Mouse (Mus musculus) naive thymus-derived CD4-positive, alpha-beta T cell, adult 2 months (primary cell): ENCODE data around the gene Fap.

Source experiments
- DNase-seq: peaks from one replicate; pipeline ENCODE4 v3.0.0-alpha.2; 2011; ENCODE audit warnings: low read depth

The Fap gene

GRCm38 (mm10) chr2:62526399-62526798 lies 47.5 kb downstream of the Fap start:
- DNase-seq: no peak

DNA sequence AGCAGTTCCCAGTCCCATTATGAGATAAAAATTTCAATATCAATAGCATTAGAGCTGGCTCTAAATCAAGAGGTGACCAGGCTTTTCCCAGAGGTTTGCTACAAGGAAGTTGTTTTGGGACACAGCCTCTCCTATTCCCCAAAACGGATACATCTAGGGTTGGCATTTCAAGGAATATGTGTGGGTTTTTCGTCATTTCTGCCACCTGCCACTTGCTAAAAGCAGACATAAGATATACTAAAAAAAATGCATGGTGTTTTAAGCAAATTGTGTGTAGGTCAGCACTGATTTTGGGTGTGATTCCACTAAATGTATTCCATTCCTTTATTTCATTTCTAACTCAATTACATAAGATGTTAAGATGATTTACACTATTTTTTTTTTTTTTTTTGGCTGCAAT lies 56.1 kb downstream of the Fap start:
- no peak for DNase-seq

- DNase-seq: no peak
These were observed 59.4 kb downstream of the Fap start for GRCm38 (mm10) chr2:62514477-62514876.

DNA sequence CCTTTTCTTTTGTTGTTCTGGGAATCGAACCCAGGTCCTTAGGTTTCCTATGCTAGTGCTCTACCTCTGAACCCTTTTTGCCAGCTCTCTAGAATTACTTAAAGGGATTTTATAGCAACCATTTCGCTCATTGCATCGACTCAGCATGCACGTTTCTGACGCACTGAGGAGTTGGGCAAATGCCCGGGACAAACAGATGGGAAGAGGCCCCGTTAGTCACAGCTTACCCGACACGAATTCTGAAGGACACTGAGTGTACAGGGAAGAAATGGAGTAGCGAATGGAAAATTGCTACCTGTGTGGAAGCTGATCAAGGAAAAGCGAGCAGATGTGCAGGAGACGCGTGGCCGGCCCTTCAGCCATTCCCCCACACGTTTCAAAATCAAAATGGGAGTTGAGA lies 60.4 kb downstream of the Fap start:
- no peak for DNase-seq

- DNase-seq: no peak
These were observed 66.7 kb downstream of the Fap start for GRCm38 (mm10) chr2:62507130-62507529.

DNA sequence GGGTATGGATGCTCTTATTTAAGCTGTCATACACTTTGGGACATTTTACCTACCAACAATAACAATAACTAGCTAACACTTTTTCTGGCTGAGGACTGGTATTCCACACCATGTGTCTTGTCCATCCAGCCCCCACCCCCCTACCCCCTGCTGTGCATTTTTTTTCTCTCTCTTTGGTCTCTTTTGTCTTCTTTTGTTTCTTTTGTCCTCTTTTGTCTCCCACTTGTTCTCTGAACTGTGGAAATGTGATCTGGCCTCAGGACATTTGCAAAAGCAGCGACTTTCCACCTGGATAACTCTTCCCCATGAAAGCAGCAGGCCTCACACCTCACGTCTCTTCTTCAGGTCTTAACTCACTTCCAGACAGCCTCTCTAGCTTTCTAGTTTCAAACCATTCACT lies 67.4 kb downstream of the Fap start:
- no peak for DNase-seq

DNA sequence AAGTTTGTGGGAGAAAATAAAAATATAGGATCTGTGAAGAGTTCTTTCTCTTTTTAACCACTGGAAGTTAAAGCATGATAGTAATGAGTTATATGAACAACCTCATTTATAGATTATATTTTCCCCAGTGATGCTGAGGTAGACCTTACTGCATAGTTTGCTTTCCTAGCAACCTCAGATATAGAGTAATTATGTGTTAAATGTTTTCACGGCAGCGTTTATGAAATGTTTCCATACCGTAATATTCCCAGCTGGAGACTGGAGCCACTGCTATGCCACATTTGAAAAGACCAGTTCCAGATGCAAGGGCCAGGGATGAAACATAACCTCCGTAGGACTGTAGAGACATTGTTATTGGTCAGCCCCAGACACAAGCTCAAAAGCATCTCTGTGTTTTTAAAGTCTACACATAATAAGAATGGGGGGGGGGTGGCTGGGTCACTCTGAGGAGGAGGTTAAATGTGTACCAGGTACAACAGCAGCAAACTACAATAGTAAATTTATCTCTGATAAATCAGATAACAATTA lies 69.5 kb downstream of the Fap start:
- DNase-seq: no peak

DNA sequence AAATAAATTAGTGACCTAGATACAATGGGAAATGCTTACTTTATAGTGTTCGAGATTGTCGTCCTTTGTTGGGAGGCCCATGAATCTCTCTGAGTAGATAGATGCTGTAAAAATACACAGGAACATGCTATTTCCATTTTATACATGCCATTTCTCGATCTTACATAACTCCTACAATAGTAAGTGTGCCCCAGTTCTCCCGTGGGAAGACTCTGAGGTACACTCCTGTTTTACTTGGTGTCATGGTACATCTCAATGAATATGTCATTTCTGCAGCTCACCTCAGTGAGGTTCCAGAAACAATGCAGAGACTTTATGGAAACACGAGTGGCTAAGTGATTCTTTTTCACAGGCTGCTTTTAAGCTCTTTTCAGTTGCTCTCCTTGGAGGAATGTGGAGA lies 70.5 kb downstream of the Fap start:
- no peak for DNase-seq

- DNase-seq: no peak
These were observed 71.4 kb downstream of the Fap start for GRCm38 (mm10) chr2:62502516-62502915.

DNA sequence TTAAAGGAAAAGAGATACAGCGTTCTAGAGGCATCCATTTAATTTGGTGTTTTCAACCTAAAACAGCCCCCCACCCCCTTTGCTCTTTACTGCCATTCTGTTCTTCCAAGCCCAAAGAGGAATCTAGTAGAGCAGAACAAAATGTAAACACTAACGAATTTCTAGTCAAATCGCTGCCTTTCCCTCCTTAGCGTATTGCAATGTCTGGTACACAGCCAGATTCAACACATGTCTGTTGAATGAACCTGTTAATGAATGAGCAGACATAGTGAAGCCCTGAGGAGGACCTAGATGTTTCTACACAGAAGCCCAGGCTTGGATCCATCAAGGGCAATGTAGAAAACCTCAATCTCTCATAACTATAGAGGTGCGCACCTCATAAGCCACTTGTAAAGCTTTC lies 75.1 kb downstream of the Fap start:
- DNase-seq: no peak

DNA sequence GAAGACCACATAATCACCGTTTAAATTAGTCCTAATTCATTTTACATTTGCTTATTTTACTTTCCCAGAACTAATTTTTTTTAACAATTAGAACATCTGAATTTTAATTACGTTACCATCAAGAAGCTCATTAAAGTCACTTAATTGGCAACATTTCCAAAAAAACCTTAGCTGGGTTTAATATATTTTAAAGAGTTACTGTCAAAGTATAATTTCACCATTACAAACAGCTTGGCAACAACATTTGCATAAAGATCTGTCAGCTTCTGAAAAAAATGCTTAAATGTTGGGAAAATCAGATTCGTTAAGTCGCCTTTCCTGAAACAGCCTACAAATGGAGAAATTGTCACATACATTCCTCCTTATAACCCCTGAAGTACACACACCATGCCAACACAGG lies 75.8 kb downstream of the Fap start:
- DNase-seq: no peak

GRCm38 (mm10) chr2:62497333-62498002 lies 76.4 kb downstream of the Fap start:
- DNase-seq: no peak

GRCm38 (mm10) chr2:62495407-62495806 lies 78.5 kb downstream of the Fap start:
- no peak for DNase-seq

DNA sequence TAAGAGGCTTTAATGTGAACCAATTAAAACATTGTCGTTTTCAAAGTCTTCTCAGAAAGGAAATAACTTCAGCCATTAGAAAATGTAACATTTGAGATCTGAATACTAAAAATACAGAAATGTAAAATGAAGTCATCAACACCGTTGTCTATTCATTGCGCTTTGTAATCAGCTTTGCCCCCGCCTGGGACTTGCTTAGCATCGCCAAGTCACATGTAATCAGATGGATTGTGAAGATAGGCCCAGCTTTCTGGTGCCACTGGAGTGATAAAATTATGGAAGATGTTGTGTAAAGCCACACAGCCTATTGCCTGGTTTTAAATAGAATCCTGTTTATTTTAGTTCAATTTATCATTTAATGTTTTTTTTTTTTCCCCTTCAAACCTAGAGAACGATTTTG lies 84.0 kb downstream of the Fap start:
- no peak for DNase-seq

- DNase-seq: no peak
These were observed 89.0 kb downstream of the Fap start for GRCm38 (mm10) chr2:62484906-62485305.

GRCm38 (mm10) chr2:62483550-62483949 lies 90.3 kb downstream of the Fap start, which contains the start of gene Gcg:
Gene Gcg (minus strand): TSS chr2:62483650.
- DNase-seq: no peak

DNA sequence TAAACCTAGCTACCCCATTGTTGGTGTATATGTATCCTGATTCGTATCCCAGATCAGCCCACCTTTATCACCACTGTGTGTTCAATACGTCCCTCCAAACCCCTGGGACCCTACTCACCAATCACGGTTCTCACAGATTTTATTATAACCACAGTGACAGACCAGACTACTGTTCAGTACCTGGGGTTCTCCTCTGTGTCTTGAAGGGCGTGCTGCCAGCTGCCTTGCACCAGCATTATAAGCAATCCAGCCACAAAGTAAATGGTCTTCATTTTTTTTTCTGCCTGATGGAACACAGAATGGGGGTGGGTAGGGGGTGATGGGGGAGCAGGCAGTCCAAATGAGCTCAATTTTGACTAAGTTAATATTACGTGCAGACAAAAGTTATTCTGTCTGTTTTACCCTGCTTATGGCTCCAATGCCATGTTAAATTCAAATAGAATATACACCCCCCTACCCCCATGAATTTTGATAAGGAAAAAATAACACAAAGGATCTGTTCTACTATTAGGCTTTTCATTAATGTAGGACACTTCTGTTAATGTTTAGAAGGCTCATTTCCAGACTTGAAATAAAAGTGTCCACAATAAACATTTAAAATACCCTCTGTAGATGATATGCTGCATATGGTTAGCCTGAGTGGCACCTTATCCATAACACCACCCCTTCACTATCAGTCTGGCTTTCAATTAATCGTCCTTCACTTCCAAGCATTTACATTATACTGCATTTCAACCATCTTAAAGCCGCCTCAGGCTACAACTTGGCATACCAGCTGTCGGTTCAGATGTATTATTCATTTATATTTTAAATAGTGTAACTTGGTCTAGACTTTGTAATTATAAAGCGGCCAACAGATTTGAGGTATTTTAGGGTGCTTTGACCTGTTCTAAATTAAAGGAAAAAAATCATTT lies 93.3 kb downstream of the Fap start:
- DNase-seq: no peak

- DNase-seq: no peak
These were observed 104.3 kb downstream of the Fap start for GRCm38 (mm10) chr2:62469551-62469950.

GRCm38 (mm10) chr2:62463287-62463686 lies 110.6 kb downstream of the Fap start:
- DNase-seq: no peak

DNA sequence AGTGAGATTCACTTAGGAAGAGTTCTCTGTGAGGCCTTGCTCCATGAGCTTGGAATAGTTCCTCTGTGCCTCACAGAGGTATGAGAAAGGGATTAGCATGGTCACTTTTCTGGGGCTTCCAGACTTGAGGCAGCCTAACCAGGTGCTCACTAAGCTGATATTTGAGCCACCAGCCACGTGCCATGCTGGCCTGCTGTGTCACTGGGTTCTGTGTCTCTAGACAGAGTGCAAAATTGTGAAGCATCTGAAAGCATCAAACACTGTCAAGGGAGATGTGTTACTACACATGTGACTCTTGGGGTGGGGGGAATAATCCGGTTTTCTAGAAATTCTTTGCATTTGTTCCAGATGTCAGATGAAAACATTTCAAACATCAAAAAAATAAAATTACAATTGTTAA lies 111.7 kb downstream of the Fap start:
- DNase-seq: no peak

GRCm38 (mm10) chr2:62460815-62461450 lies 112.9 kb downstream of the Fap start:
- DNase-seq: no peak

GRCm38 (mm10) chr2:62460231-62460710 lies 113.6 kb downstream of the Fap start:
- DNase-seq: no peak
